Mouse (Mus musculus) neutrophil, adult 59 days (primary cell): ENCODE results near the gene Llgl2. TPM values are rescaled to one million over a fixed set of nuclear protein-coding genes. Genes with fewer than 3 reads are reported as not detected.

Experiments
- total RNA-seq, 2 experiments: library from RNA; stranded (reverse); gene quantifications; 1 replicate in 1 of 2; 2 replicates in 1 of 2; pipeline ENCODE4 v1.2.4; 2023

Llgl2 gene
- 1 to 10 TPM; 4.6 to 5.2 TPM for total RNA-seq

DNA sequence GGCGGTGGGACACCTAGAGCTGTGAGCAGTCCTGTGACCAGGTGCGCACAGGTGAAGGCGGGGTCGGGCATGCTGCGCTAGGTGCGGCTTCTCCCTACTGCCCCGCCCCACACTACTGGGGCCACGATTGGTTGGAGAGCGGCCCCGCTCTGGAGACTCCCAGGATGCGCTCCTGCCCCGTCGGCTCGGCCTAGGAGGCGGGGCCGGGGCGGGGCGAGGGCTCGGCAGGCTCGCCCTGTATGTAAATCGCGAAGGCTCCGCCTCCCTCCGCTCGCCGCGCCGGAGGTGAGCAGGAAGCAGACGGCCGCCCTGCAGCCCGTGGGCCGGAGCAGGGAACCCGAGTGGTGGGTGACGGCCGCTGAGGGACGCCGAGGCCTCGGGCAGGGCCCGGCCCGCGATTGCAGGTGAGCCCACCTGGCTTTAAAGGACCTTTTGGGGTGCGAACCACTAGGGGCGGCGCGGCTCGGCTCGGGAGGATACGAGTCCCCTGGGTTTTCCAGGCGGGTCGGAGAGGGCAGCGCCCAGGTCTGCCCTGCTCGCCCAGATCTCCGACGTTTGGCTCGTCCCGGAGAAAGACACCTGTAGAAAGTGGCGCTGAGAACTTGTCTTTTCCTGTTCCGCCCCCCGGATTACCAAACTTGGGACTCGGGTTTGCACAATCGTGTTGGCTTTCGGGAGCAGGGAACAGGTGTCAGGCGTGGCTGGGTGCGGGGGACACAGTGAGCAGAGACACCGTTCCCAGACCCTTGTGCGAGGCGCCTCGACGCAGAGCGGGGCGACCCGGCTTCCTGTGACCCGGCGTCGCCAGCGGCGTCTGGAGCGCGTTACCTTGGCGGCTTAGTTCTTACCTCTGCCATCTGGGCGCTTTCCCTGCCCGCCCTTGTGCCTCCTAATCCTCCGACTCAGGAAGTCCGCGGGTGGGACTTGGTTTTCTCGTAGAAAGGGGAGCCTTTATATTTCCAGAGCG is at the start of gene Llgl2:
Gene Llgl2 (plus strand): TSS at position 276 of the 967 bp plus-strand sequence.

DNA sequence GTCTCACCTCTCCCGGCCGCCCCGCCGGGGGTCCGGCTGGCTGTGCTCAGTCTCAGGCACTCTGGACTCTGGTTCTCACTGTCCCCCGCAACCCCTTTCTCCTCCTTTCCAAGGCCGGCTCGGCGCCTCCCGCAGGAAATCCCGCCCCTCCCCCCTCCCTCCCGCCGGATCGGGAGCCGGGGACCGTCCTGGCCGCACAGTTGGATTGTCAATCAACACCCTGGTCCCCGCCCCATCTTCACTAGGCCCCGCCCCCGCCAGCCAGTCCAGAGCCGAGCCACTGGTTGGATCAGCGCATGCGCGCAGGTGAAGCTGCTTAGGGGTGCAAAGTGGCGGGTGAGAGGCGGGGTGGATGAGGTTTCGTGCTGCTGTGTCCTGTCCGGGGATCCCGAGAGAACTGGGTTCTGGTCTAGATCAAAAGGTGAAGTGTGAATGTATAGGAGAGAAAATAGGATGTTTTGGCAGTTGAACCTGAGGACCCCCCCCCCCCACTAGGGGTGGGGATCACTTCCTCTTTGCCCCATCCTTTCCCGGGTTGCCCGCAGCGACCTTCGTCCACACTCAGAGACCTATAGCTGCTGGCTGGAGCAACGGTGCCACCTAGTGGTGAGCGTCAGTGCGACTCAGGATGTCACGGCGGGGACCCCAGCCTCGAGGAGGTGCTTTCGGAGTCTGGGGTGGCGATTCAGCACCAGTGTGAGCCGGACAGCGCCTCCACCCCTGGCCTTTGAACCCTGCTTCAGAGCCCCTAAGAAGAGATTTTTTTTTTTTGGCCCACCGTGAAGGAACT is 10.1 kb upstream of the Llgl2 start, which contains the start of gene Caskin2:
Gene Caskin2 (minus strand): TSS at position 133 of the 790 bp plus-strand sequence.

DNA sequence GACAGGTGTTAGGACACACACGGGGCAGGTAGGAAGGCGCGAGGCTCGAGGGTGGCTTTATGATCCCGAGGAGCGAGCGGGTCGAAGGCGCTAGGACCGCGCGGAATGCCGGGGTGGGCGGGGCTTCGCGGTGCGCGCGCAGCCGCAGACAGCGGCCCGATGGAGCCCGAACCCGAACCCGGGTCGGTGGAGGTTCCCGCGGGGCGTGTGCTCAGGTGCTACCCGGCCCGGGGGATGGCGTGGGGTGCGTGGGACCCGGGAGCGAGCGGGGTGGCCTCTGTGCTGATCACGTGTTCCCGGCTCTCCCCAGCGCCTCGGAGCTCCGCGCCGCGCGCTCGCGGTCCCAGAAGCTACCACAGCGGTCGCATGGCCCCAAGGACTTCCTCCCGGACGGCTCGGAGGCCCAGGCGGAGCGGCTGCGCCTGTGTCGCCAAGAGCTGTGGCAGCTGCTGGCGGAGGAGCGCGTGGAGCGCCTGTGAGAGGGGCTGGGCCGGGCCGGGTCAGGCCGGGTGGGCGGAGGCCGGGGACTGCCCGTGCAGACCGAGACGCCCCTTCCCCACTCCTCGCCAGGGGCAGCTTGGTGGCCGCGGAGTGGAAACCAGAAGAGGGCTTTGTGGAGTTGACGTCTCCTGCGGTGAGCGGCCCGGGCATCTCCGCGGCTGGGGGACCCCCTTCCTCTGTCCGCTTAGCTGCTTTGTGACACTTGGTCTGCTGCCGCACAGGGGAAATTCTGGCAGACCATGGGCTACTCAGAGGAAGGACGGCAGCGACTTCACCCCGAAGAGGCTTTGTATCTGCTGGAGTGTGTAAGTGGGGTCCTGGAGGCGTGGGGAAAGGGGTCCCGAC is 9.0 kb upstream of the Llgl2 start, which contains the start of gene Tsen54:
Gene Tsen54 (plus strand): TSS at position 120 of the 846 bp plus-strand sequence.

GRCm38 (mm10) chr11:115858354-115858753 is 34.5 kb downstream of the Llgl2 start, which contains the start of gene Myo15b:
TSS of gene Myo15b (plus strand) at chr11:115858406.

DNA sequence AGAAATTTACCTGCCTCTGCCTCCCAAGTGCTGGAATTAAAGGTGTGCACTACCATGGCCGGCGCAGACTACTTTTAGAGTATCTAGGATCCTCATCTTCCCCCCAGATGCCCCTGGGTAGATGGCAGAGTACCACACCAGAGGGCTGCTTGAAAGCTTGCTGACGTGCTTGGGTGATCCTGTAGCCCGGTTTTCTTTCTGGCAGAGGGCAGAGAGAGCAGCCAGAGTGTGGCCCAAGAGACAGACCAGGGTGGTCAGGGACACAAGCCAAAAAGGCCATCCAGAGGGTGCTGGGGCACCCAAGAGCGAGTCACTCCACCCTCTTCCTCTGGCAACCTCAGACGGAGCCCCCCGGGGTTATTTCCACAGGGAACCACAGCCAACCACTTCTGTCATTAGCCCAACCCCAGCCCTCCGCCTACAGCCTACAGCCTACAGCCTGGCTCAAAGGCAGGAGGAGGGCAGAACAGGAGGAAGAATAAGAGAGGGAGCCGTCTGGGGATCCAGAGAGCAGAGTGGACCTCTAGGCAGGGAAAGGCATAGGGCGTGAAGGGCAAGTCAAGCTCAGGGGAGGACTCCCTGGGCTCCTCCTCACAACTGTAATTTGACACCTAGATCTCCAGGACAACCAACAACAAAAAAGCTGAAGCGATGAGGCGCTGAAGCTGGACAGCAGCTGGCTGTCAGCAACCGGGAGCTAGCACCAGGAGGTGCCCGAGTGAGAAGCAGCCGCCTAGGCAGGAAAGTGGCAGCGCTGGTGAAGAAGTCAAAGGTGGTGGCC is 75.8 kb downstream of the Llgl2 start, which contains the start of gene Smim5:
Gene Smim5 (plus strand): TSS at position 481 of the 781 bp plus-strand sequence.

Other genes with a start within 250 kb of the Llgl2 start
- 10 to 100 TPM; 10.7 to 20.3 TPM for gene Mrps7, start 220.1 kb upstream of the Llgl2 start, total RNA-seq
- gene Gga3, start 220.0 kb upstream of the Llgl2 start, total RNA-seq = 10 to 100 TPM; 57.5 to 58.2 TPM
- gene Mif4gd, start 211.1 kb upstream of the Llgl2 start, total RNA-seq = 10 to 100 TPM; 17.1 to 18.4 TPM
- gene Slc25a19, start 195.8 kb upstream of the Llgl2 start, total RNA-seq = 10 to 100 TPM; 11.3 to 11.8 TPM
- gene Grb2, start 115.5 kb upstream of the Llgl2 start, total RNA-seq = 100 to 1,000 TPM; 208 to 230 TPM
- 10 to 100 TPM; 38.7 to 47.7 TPM for gene Tmem94, start 58.6 kb upstream of the Llgl2 start, total RNA-seq
- gene Caskin2, start 10.4 kb upstream of the Llgl2 start, total RNA-seq = 1 to 10 TPM; 1.1 to 1.8 TPM
- gene Tsen54, start 9.3 kb upstream of the Llgl2 start, total RNA-seq = 1 to 10 TPM; 3.2 to 5.4 TPM
- 1 to 10 TPM; 1.2 to 1.8 TPM for gene Myo15b, start 34.4 kb downstream of the Llgl2 start, total RNA-seq
- gene Smim5, start 75.9 kb downstream of the Llgl2 start, total RNA-seq = 10 to 100 TPM; 57.4 to 58.2 TPM
- gene Smim6, start 88.0 kb downstream of the Llgl2 start, total RNA-seq = 1 to 10 TPM; 5.2 to 5.3 TPM
- gene Sap30bp, start 109.2 kb downstream of the Llgl2 start, total RNA-seq = 10 to 100 TPM; 23.9 to 28.2 TPM
- gene Recql5, start 109.4 kb downstream of the Llgl2 start, total RNA-seq = 10 to 100 TPM; 22.8 to 26.1 TPM
- gene Itgb4, start 150.7 kb downstream of the Llgl2 start, total RNA-seq = under 1 TPM in 1 of 2 experiments, not detected in 1; 0.07 TPM
- gene Galk1, start 188.7 kb downstream of the Llgl2 start, total RNA-seq = 1 to 10 TPM; 8.4 to 8.5 TPM
- 1,000 to 10,000 TPM; 3,439 to 3,559 TPM for gene H3f3b, start 203.9 kb downstream of the Llgl2 start, total RNA-seq
- gene Unk, start 206.3 kb downstream of the Llgl2 start, total RNA-seq = 10 to 100 TPM; 23.5 to 24.4 TPM